Mouse (Mus musculus): Measurements from ENCODE around the gene Ift81.

DNA sequence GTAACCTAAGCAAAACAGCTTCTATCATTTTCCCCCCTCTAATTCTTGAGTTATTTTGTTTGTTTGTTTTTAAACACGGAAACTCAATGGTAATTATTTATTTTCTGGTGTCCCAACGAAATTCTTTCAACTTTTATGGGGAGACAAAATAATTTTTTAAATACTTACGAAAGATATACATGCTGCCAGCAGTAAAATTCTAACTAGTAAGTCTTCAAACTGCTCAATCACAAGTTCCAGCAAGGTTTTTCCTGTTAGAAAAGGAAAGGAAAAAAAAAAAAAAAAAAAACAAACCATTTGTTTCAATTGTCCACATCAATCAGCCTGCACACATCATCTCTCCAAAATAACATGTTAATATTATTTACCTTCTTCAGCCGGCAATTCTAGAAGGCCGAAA is 113.8 kb downstream of the Ift81 start:
- no peak for TF ChIP-seq TCF12 (IDR thresholded peaks at IDR 0.05; ENCODE audit: insufficient read depth, poor library complexity, severe bottlenecking)
- TF ChIP-seq TCF3 (IDR thresholded peaks at IDR 0.05; ENCODE audit: insufficient read length, low read depth): no peak
- no peak for TF ChIP-seq POLR2AphosphoS2 (IDR thresholded peaks at IDR 0.05; ENCODE audit: insufficient read length, low read depth)
- TF ChIP-seq POLR2A (IDR thresholded peaks at IDR 0.05; ENCODE audit: insufficient read length, low read depth): no peak
- no peak for TF ChIP-seq MYOG (IDR thresholded peaks at IDR 0.05; ENCODE audit: control insufficient read depth in 1 of 3, insufficient read depth in 1 of 3, insufficient read length in 2 of 3, low read depth in 2 of 3)
- no peak for TF ChIP-seq CEBPB (IDR thresholded peaks at IDR 0.05; ENCODE audit: insufficient read depth, poor library complexity, severe bottlenecking)
- no peak for TF ChIP-seq E2F4 (IDR thresholded peaks at IDR 0.05; ENCODE audit: insufficient read depth)
- no peak for TF ChIP-seq MAX (IDR thresholded peaks at IDR 0.05; ENCODE audit: low read depth)
- TF ChIP-seq USF1 (IDR thresholded peaks at IDR 0.05; ENCODE audit: low read depth): no peak
- TF ChIP-seq MYOD1 (IDR thresholded peaks at IDR 0.05; ENCODE audit: control insufficient read depth in 1 of 3, insufficient read length in 2 of 3, low read depth in 2 of 3): no peak
- TF ChIP-seq SRF (IDR thresholded peaks at IDR 0.05; ENCODE audit: control insufficient read depth, insufficient read length, low read depth): no peak
- no peak for TF ChIP-seq REST (IDR thresholded peaks at IDR 0.05; ENCODE audit: insufficient read depth, insufficient read length)
